Mouse (Mus musculus): ENCODE results near the gene Mtmr3. TPM values are rescaled to one million over a fixed set of nuclear protein-coding genes. Genes with fewer than 3 reads are reported as not detected.
A peak's percentile ranks its signal among the peaks of the same experiment; 100 is the strongest.

Mtmr3 gene
- total and polyA plus RNA-seq, 2 experiments from 2014 or later, result 25.8 to 82.6 TPM

GRCm38 (mm10) chr11:4621866-4622265, 27.2 kb upstream of the Mtmr3 start:
- Histone ChIP-seq H3K9ac (replicated peaks; ENCODE audit: low read length) (no peak overlapping the region), H3K27me3 (ENCODE audit: insufficient read depth, low read length) (no peaks in the 10 kb centered on the region), H3K4me3 (ENCODE audit: low read length) (no peak overlapping the region), H3K27ac (no peak overlapping the region), H3K4me1 (ENCODE audit: insufficient read depth, low read length) (no peaks in the 10 kb centered on the region), H3K9me3 (ENCODE audit: low read length) (no peaks in the 10 kb centered on the region), H3K4me2 (ENCODE audit: low read depth, low read length) (no peak overlapping the region), H3K36me3 (ENCODE audit: insufficient read depth, low read length) (no peaks in the 10 kb centered on the region)
- ATAC-seq (no peak), DNase-seq (ENCODE audit: low spot score) (no peak)
- TF ChIP-seq CTCF (IDR thresholded peaks at IDR 0.05; ENCODE audit: low read depth), result no peak
- 67% methylated on average over 4 of the region's 4 CpGs for WGBS

- no peaks in the 10 kb centered on the region for H3K4me1 ChIP-seq (ENCODE audit: insufficient read depth, low read length)
- peak; percentile 30 for DNase-seq (ENCODE audit: low spot score)
- no peak overlapping the region for H3K27ac ChIP-seq
- H3K36me3 ChIP-seq (ENCODE audit: insufficient read depth, low read length), result no peaks in the 10 kb centered on the region
- no peak overlapping the region for H3K4me2 ChIP-seq (ENCODE audit: low read depth, low read length)
- no peak overlapping the region for H3K4me3 ChIP-seq (ENCODE audit: low read length)
- no peak for ATAC-seq
- 52% methylated on average over 13 of the region's 13 CpGs for WGBS
- H3K27me3 ChIP-seq (ENCODE audit: insufficient read depth, low read length), result no peaks in the 10 kb centered on the region
- no peak overlapping the region for H3K9ac ChIP-seq (replicated peaks; ENCODE audit: low read length)
- H3K9me3 ChIP-seq (ENCODE audit: low read length), result no peaks in the 10 kb centered on the region
- TF ChIP-seq CTCF (IDR thresholded peaks at IDR 0.05; ENCODE audit: low read depth), result no peak
Measured at GRCm38 (mm10) chr11:4620501-4621108, 25.9 kb upstream of the Mtmr3 start.

- Histone ChIP-seq H3K36me3 (ENCODE audit: insufficient read depth, low read length) (no peaks in the 10 kb centered on the region), H3K27me3 (ENCODE audit: insufficient read depth, low read length) (no peaks in the 10 kb centered on the region), H3K4me2 (ENCODE audit: low read depth, low read length) (no peak within 1 kb of the TSS), H3K4me3 (ENCODE audit: low read length) (no peak within 1 kb of the TSS), H3K9me3 (ENCODE audit: low read length) (no peaks in the 10 kb centered on the region), H3K4me1 (ENCODE audit: insufficient read depth, low read length) (no peaks in the 10 kb centered on the region), H3K9ac (replicated peaks; ENCODE audit: low read length) (no peak within 1 kb of the TSS), H3K27ac (no peak within 1 kb of the TSS)
- 75% methylated on average over 16 of the region's 16 CpGs for WGBS
- TF ChIP-seq CTCF (IDR thresholded peaks at IDR 0.05; ENCODE audit: low read depth), result no peak
- DNase-seq (ENCODE audit: low spot score) (no peak), ATAC-seq (no peak)
Measured at GRCm38 (mm10) chr11:4620017-4620485, 25.4 kb upstream of the Mtmr3 start, which contains the start of gene Gm11032. Gene Gm11032, plus strand, starts transcription at chr11:4620067.

GRCm38 (mm10) chr11:4611904-4612303, 17.2 kb upstream of the Mtmr3 start:
- no peak overlapping the region for H3K4me3 ChIP-seq (ENCODE audit: low read length)
- no peak overlapping the region for H3K9ac ChIP-seq (replicated peaks; ENCODE audit: low read length)
- WGBS, result 72% methylated on average over 2 of the region's 2 CpGs
- no peaks in the 10 kb centered on the region for H3K36me3 ChIP-seq (ENCODE audit: insufficient read depth, low read length)
- no peak overlapping the region for H3K4me2 ChIP-seq (ENCODE audit: low read depth, low read length)
- DNase-seq (ENCODE audit: low spot score) (no peak), ATAC-seq (no peak)
- H3K27ac ChIP-seq, result no peak overlapping the region
- no peak for TF ChIP-seq CTCF (IDR thresholded peaks at IDR 0.05; ENCODE audit: low read depth)
- no peaks in the 10 kb centered on the region for H3K4me1 ChIP-seq (ENCODE audit: insufficient read depth, low read length)
- no peaks in the 10 kb centered on the region for H3K27me3 ChIP-seq (ENCODE audit: insufficient read depth, low read length)
- H3K9me3 ChIP-seq (ENCODE audit: low read length), result no peaks in the 10 kb centered on the region

- no peak overlapping the region for H3K4me2 ChIP-seq (ENCODE audit: low read depth, low read length)
- DNase-seq (ENCODE audit: low spot score) (no peak), ATAC-seq (no peak)
- no peaks in the 10 kb centered on the region for H3K27me3 ChIP-seq (ENCODE audit: insufficient read depth, low read length)
- H3K4me3 ChIP-seq (ENCODE audit: low read length), result no peak overlapping the region
- H3K9me3 ChIP-seq (ENCODE audit: low read length), result no peaks in the 10 kb centered on the region
- H3K36me3 ChIP-seq (ENCODE audit: insufficient read depth, low read length), result no peaks in the 10 kb centered on the region
- H3K27ac ChIP-seq, result no peak overlapping the region
- H3K4me1 ChIP-seq (ENCODE audit: insufficient read depth, low read length), result no peaks in the 10 kb centered on the region
- no peak overlapping the region for H3K9ac ChIP-seq (replicated peaks; ENCODE audit: low read length)
- 69% methylated on average over 1 of the region's 1 CpGs for WGBS
- no peak for TF ChIP-seq CTCF (IDR thresholded peaks at IDR 0.05; ENCODE audit: low read depth)
Measured at GRCm38 (mm10) chr11:4606541-4606940, 11.9 kb upstream of the Mtmr3 start.

- WGBS, result 48% methylated on average over 7 of the region's 7 CpGs
- Histone ChIP-seq H3K9me3 (ENCODE audit: low read length) (no peaks in the 10 kb centered on the region), H3K4me2 (ENCODE audit: low read depth, low read length) (no peak overlapping the region), H3K36me3 (ENCODE audit: insufficient read depth, low read length) (no peaks in the 10 kb centered on the region), H3K27ac (no peak overlapping the region), H3K4me3 (ENCODE audit: low read length) (no peak overlapping the region), H3K27me3 (ENCODE audit: insufficient read depth, low read length) (no peaks in the 10 kb centered on the region), H3K4me1 (ENCODE audit: insufficient read depth, low read length) (no peaks in the 10 kb centered on the region), H3K9ac (replicated peaks; ENCODE audit: low read length) (no peak overlapping the region)
- 0 out of 2 replicates have a peak, but pooled peaks have one; percentile 43 for ATAC-seq
- TF ChIP-seq CTCF (IDR thresholded peaks at IDR 0.05; ENCODE audit: low read depth), result no peak
- DNase-seq (ENCODE audit: low spot score), result no peak
Measured at GRCm38 (mm10) chr11:4605414-4605813, 10.8 kb upstream of the Mtmr3 start.

- Histone ChIP-seq H3K27ac (no peak overlapping the region), H3K36me3 (ENCODE audit: insufficient read depth, low read length) (no peaks in the 10 kb centered on the region), H3K4me2 (ENCODE audit: low read depth, low read length) (no peak overlapping the region), H3K9ac (replicated peaks; ENCODE audit: low read length) (no peak overlapping the region), H3K4me3 (ENCODE audit: low read length) (no peak overlapping the region), H3K9me3 (ENCODE audit: low read length) (no peaks in the 10 kb centered on the region), H3K4me1 (ENCODE audit: insufficient read depth, low read length) (no peaks in the 10 kb centered on the region), H3K27me3 (ENCODE audit: insufficient read depth, low read length) (no peaks in the 10 kb centered on the region)
- 62% methylated on average over 6 of the region's 6 CpGs for WGBS
- no peak for DNase-seq (ENCODE audit: low spot score)
- no peak for ATAC-seq
- no peak for TF ChIP-seq CTCF (IDR thresholded peaks at IDR 0.05; ENCODE audit: low read depth)
Measured at GRCm38 (mm10) chr11:4604441-4604840, 9.8 kb upstream of the Mtmr3 start.
